Mouse (Mus musculus): ENCODE measurements around the gene Ephb3. TPM values are rescaled to one million over a fixed set of nuclear protein-coding genes. Genes with fewer than 3 reads are reported as not detected.
A peak's percentile ranks its signal among the peaks of the same experiment; 100 is the strongest.

The Ephb3 gene
- total RNA-seq, 1 experiment = 24.9 TPM

DNA sequence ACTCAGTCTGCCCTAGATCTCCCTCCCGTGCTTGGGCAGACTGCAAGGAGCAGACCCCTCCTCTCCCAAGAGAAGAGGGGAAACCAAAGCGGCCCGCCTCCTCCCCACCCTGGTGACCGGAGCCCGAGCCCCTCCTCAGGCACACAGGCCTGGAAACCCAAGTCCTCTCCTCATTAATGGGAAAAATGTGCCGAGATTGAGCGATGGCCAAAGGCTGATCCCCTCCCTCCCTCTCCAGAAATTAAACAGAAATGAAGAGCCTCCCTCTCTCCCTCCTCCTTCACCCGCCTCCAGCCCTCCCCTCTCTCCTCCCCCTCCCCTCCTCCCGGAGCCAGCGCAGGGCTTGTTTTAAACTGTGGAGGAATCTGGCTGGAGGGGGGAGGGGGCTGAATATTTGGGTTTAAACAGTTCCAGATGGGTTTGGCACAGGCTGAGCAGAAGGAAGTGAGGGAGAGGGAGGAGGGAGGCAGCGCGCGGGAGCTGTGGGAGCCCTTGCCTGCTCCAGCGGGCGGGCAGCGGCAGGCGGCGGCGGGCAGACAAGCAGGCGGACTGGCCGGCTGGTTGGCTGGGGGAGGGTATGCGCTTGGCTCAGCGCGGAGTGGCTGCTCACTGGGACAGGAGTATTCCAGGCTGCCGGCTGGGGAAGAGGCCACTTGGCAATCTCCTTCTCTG is 6.2 kb downstream of the Ephb3 start:
- Histone ChIP-seq H3K9ac (ENCODE audit: insufficient read depth, low read depth, low read length, poor library complexity, severe bottlenecking) (peak overlapping the region; percentile 75), H3K36me3 (ENCODE audit: control insufficient read depth, insufficient read depth, low read length, poor library complexity, severe bottlenecking) (peaks cover 19% of the 10 kb centered on the region; the same call in 1 of the 2 replicates), H3K4me1 (ENCODE audit: control insufficient read depth in 2 of 2, insufficient read depth in 2 of 2, low read length in 2 of 2, poor library complexity in 1 of 2) (peaks cover 3 to 58% of the 10 kb centered on the region in 2 experiments; a peak in 3 of 4 replicates), H3K27ac (ENCODE audit: insufficient read depth, low read depth, low read length, poor library complexity, severe bottlenecking) (peak overlapping the region; percentile 56; the same call in 1 of the 2 replicates), H3K4me3 (ENCODE audit: insufficient read depth in 1 of 2, low read depth in 1 of 2, low read length in 2 of 2, poor library complexity in 1 of 2, severe bottlenecking in 1 of 2) (peak overlapping the region; percentile 15 to 59), H3K9me3 (ENCODE audit: control insufficient read depth, insufficient read depth, low read depth, low read length) (no peaks in the 10 kb centered on the region)
- TF ChIP-seq ZC3H11A (IDR thresholded peaks at IDR 0.05; ENCODE audit: borderline replicate concordance, low read depth, low read length) (no peak), MAFK (IDR thresholded peaks at IDR 0.05; ENCODE audit: insufficient read depth, low read depth, low read length) (no peak), ZNF384 (IDR thresholded peaks at IDR 0.05; ENCODE audit: low read depth, low read length) (no peak), HCFC1 (IDR thresholded peaks at IDR 0.05; ENCODE audit: borderline replicate concordance, insufficient read depth, low read length) (no peak), CHD2 (IDR thresholded peaks at IDR 0.05; ENCODE audit: low read depth, low read length) (no peak)
- in situ Hi-C loops (cut with MboI; ENCODE audit: low sequenced_read_pairs in 2 of 2, unreplicated experiment in 2 of 2) = loop anchor here in 1 of 2 experiments (25.0 kb wide), 1 partner anchor 176 kb away; no protein-coding TSS in a partner anchor
- DNase-seq (ENCODE audit: low read depth, low spot score) = peak; percentile 74

- no peaks in the 10 kb centered on the region for H3K9me3 ChIP-seq (ENCODE audit: control insufficient read depth, insufficient read depth, low read depth, low read length)
- TF ChIP-seq MAFK (IDR thresholded peaks at IDR 0.05; ENCODE audit: insufficient read depth, low read depth, low read length) (no peak), ZNF384 (IDR thresholded peaks at IDR 0.05; ENCODE audit: low read depth, low read length) (no peak), CHD2 (IDR thresholded peaks at IDR 0.05; ENCODE audit: low read depth, low read length) (no peak), ZC3H11A (IDR thresholded peaks at IDR 0.05; ENCODE audit: borderline replicate concordance, low read depth, low read length) (no peak), HCFC1 (IDR thresholded peaks at IDR 0.05; ENCODE audit: borderline replicate concordance, insufficient read depth, low read length) (no peak)
- H3K27ac ChIP-seq (ENCODE audit: insufficient read depth, low read depth, low read length, poor library complexity, severe bottlenecking) = no peak overlapping the region
- no peak for DNase-seq (ENCODE audit: low read depth, low spot score)
- in situ Hi-C loops (cut with MboI; ENCODE audit: low sequenced_read_pairs in 2 of 2, unreplicated experiment in 2 of 2) = loop anchor here in 1 of 2 experiments (25.0 kb wide), 1 partner anchor 176 kb away; no protein-coding TSS in a partner anchor
- peak overlapping the region; percentile 15 to 59 for H3K4me3 ChIP-seq (ENCODE audit: insufficient read depth in 1 of 2, low read depth in 1 of 2, low read length in 2 of 2, poor library complexity in 1 of 2, severe bottlenecking in 1 of 2)
- H3K9ac ChIP-seq (ENCODE audit: insufficient read depth, low read depth, low read length, poor library complexity, severe bottlenecking) = peak overlapping the region; percentile 58
- H3K36me3 ChIP-seq (ENCODE audit: control insufficient read depth, insufficient read depth, low read length, poor library complexity, severe bottlenecking) = peaks cover 24% of the 10 kb centered on the region; the same call in 1 of the 2 replicates
- peaks cover 3 to 55% of the 10 kb centered on the region in 2 experiments; a peak in 3 of 4 replicates for H3K4me1 ChIP-seq (ENCODE audit: control insufficient read depth in 2 of 2, insufficient read depth in 2 of 2, low read length in 2 of 2, poor library complexity in 1 of 2)
Measured at GRCm38 (mm10) chr16:21211501-21211900, 6.9 kb downstream of the Ephb3 start.

GRCm38 (mm10) chr16:21212369-21212768 is 7.8 kb downstream of the Ephb3 start:
- DNase-seq (ENCODE audit: low read depth, low spot score) = no peak
- TF ChIP-seq ZC3H11A (IDR thresholded peaks at IDR 0.05; ENCODE audit: borderline replicate concordance, low read depth, low read length) (no peak), HCFC1 (IDR thresholded peaks at IDR 0.05; ENCODE audit: borderline replicate concordance, insufficient read depth, low read length) (no peak), ZNF384 (IDR thresholded peaks at IDR 0.05; ENCODE audit: low read depth, low read length) (no peak), CHD2 (IDR thresholded peaks at IDR 0.05; ENCODE audit: low read depth, low read length) (no peak), MAFK (IDR thresholded peaks at IDR 0.05; ENCODE audit: insufficient read depth, low read depth, low read length) (no peak)
- H3K4me1 ChIP-seq (ENCODE audit: control insufficient read depth in 2 of 2, insufficient read depth in 2 of 2, low read length in 2 of 2, poor library complexity in 1 of 2) = peaks cover 3 to 48% of the 10 kb centered on the region in 2 experiments; a peak in 3 of 4 replicates
- no peak overlapping the region for H3K9ac ChIP-seq (ENCODE audit: insufficient read depth, low read depth, low read length, poor library complexity, severe bottlenecking)
- peaks cover 32% of the 10 kb centered on the region for H3K36me3 ChIP-seq (ENCODE audit: control insufficient read depth, insufficient read depth, low read length, poor library complexity, severe bottlenecking)
- H3K9me3 ChIP-seq (ENCODE audit: control insufficient read depth, insufficient read depth, low read depth, low read length) = no peaks in the 10 kb centered on the region
- H3K4me3 ChIP-seq (ENCODE audit: insufficient read depth in 1 of 2, low read depth in 1 of 2, low read length in 2 of 2, poor library complexity in 1 of 2, severe bottlenecking in 1 of 2) = no peak overlapping the region
- in situ Hi-C loops (cut with MboI; ENCODE audit: low sequenced_read_pairs in 2 of 2, unreplicated experiment in 2 of 2) = loop anchor here in 1 of 2 experiments (25.0 kb wide), 1 partner anchor 175 kb away; no protein-coding TSS in a partner anchor
- no peak overlapping the region for H3K27ac ChIP-seq (ENCODE audit: insufficient read depth, low read depth, low read length, poor library complexity, severe bottlenecking)

DNA sequence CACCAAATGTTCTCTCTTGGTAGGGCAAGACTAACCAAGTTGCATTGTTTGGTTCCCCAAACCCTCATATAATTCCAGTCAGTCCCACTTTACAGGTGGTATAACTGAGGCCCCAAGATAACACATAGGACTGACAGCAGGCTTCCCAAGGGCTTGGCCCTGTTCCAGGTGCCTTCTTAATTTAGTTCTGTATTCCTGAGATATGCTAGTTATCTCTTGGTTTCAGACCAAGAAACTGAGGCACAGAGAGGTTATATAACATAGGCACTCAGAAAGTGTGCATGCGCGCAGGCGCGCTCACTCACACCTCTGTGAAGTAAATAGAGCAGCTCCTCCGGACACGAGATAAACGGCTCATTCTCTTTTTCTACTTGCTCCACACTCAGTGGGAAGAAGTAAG is 9.4 kb downstream of the Ephb3 start:
- no peak overlapping the region for H3K27ac ChIP-seq (ENCODE audit: insufficient read depth, low read depth, low read length, poor library complexity, severe bottlenecking)
- DNase-seq (ENCODE audit: low read depth, low spot score) = no peak
- peak overlapping the region; percentile 22 to 44; a peak in 2 of 4 replicates for H3K4me3 ChIP-seq (ENCODE audit: insufficient read depth in 1 of 2, low read depth in 1 of 2, low read length in 2 of 2, poor library complexity in 1 of 2, severe bottlenecking in 1 of 2)
- peaks cover under 1 to 34% of the 10 kb centered on the region in 2 experiments; a peak in 3 of 4 replicates for H3K4me1 ChIP-seq (ENCODE audit: control insufficient read depth in 2 of 2, insufficient read depth in 2 of 2, low read length in 2 of 2, poor library complexity in 1 of 2)
- H3K9ac ChIP-seq (ENCODE audit: insufficient read depth, low read depth, low read length, poor library complexity, severe bottlenecking) = peak overlapping the region; percentile 28; the same call in 1 of the 2 replicates
- H3K36me3 ChIP-seq (ENCODE audit: control insufficient read depth, insufficient read depth, low read length, poor library complexity, severe bottlenecking) = peaks cover 48% of the 10 kb centered on the region
- no peaks in the 10 kb centered on the region for H3K9me3 ChIP-seq (ENCODE audit: control insufficient read depth, insufficient read depth, low read depth, low read length)
- in situ Hi-C loops (cut with MboI; ENCODE audit: low sequenced_read_pairs in 2 of 2, unreplicated experiment in 2 of 2) = loop anchor here in 1 of 2 experiments (25.0 kb wide), 1 partner anchor 173 kb away; no protein-coding TSS in a partner anchor
- TF ChIP-seq CHD2 (IDR thresholded peaks at IDR 0.05; ENCODE audit: low read depth, low read length) = no peak
- TF ChIP-seq ZNF384 (IDR thresholded peaks at IDR 0.05; ENCODE audit: low read depth, low read length) = no peak
- no peak for TF ChIP-seq ZC3H11A (IDR thresholded peaks at IDR 0.05; ENCODE audit: borderline replicate concordance, low read depth, low read length)
- no peak for TF ChIP-seq HCFC1 (IDR thresholded peaks at IDR 0.05; ENCODE audit: borderline replicate concordance, insufficient read depth, low read length)

Data from ES-E14 (cell line).